Mouse (Mus musculus): Measurements from ENCODE around the gene Camta1.

Gene Camta1

DNA sequence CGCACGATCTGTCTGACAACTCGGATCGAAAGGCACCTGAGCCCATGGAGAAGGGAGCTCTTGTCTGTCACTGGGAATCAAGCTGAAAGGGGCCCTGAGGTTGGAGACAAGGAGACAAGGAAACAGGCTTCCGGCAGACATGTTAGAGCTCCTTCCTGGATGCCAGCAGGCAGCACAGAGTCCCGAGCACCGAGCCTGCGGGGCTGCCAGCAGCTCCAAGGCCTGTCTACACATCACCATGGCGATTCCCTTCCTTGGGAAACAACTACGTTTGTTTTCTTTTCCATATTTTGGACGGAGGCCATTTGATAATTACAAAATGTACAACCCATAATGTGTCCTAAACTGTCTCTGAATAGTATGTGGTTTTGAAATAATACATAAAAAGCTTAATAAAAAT is 122.8 kb downstream of the Camta1 start:
- no peak for DNase-seq (ENCODE audit: low spot score in 2 of 2)

DNA sequence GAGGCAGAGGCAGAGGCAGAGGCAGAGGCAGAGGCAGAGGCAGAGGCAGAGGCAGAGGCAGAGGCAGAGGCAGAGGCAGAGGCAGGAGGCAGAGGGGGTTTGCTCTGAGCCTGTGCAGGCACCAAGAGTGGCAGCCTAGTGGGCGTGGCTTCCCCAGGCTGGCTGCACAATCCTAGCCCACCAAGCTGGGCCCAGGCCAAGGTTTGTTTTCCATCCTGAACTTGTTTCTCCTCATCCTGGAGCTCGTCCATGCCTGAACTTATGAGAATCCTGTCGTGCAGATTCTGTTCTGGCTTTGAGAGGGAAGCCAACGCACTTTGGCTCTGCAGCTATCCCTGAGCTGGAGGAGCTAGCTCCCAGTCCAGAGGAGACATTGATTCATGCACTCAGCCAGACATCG is 123.4 kb downstream of the Camta1 start:
- no peak for DNase-seq (ENCODE audit: low spot score in 2 of 2)

DNA sequence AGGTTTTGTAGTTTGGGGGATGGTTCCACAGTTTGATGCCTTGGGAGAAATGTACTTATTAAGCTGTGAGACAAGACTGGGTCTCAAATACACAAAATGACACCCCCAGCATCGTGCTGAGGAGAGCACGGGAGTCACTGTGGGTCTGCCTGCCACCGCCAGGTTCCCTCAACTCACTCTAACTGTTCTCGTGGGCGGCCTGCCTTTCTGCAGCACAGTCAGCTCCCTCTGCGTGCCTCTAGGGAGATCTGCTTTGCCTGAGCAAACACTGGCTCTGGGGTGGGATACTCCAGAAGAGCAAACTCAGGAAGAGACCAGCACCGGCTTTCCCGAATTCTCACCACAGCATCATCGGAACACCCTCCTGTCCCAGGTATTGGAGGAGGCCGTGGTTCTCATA is 129.0 kb downstream of the Camta1 start:
- DNase-seq (ENCODE audit: low spot score in 2 of 2), result no peak

DNA sequence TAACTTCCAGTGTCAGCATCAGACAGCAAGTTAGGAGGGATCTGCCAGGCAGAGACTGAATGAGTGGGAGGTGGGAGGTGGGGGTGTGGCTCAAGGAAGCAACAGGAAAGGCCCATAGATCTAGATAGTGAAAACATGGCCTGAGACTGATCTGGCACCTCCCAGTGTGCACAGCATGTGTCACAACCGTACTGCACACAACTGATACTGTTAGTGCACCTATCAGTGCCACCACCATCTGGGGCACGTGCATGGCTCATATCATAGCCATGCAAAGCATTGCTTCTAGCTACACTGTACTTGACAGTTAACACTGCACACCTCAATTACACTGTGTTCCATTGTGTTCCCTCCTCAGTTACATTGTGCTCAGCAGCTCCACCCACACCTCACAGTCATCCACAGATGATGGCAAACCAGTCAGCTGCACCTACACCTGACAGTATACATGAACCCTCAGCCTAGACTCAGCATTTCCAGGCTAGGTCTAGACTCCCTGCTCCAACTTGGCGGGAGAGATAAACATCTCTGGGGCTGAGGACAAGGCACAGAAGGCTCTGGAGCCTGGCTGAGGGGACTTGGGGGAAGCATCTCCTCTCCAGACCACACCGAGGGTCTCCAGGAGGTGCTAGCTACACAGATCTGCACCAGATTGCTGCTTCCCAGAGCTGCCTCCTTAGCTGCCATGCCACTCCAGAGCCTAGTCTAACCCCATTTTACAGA is 131.5 kb downstream of the Camta1 start:
- DNase-seq (ENCODE audit: low spot score in 2 of 2), result no peak

DNA sequence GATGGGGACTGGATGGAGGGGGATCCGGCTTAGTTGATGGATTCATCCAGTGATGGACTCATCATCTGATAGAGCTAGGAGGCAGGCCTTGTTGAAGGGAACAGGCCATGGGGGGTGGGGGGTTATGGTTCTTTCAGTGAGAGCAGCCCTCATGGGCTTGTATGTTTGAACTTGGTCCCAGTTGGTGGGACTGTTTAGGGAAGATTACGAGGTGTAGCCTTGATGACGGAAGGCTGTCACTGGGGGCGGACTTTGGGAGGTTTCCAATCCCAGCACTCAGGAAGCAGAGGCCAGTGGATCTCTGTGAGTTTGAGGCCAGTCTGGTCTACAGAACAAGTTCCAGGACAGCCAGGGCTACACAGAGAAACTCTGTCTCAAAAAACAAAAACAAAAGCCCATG is 132.6 kb downstream of the Camta1 start:
- DNase-seq (ENCODE audit: low spot score in 2 of 2), result no peak

DNA sequence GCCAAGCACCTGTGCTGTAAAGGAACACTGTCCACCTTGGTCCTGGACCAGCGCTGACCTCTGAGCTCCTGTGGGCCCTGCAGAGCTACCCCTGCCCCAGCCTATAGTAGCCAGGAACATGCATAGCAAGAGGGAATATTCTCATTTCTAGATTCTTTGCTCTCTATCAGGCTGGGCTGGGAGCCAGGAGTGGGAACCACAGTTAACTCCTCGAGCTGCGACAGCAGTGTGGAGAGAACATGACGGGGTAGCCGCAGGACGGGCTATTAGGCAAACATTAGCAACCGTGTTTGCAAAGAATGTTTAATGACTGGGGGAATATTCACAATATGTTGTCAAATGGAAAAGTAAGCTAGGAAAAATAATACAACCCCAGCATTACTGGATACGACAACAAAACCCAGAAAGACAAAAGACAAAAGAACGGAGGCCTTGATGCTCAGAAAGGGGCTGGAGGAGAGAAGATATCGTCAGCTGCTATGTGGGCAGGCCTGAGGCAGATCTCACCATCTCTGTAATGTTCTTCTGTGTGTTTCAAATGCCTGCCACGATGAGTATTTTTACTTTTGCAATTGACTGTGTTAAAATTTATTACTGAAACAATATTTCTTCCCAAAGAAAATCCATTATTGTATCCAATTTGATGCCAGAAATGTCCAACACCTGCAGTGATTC is 133.1 kb downstream of the Camta1 start:
- DNase-seq (ENCODE audit: low spot score in 2 of 2), result no peak

DNA sequence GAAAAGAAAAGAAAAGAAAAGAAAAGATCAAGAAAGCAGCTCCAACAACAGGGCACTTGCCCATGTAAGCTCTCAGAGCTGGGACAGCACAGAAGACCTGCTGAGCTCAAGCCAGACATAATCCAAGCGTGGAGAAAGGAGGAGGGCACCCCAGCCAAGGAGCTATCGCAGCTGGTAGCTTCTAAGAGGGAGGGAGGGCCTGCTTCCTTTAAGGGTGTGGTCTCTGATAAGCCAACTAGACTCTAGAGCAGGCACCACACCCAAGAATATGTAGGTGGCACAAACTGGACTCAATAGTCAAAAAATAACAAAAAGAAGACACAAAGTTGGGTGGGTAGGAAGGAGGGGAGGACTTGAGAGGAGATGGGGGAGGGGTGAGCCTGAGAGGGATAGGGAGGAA is 135.3 kb downstream of the Camta1 start:
- no peak for DNase-seq (ENCODE audit: low spot score in 2 of 2)

DNA sequence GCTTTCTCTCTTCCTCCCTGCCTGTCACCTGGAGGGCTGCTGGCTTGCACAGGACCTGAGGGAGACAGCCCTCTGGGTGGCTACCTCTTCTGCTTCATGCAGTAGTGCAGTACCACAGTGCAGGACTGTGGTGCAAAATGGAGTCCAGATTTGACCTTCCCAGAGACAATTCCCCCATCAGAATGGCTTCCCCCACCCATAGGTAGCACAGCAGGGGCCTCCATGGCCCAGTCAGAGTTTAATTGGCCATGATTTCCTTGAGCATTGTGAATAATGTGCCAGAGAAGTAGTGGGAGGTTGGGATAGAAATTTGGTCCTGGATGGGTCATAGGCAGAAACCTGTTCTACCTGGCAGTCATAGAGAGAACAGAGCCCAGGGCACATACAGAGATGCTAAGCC is 136.8 kb downstream of the Camta1 start:
- DNase-seq (ENCODE audit: low spot score in 2 of 2), result no peak

DNA sequence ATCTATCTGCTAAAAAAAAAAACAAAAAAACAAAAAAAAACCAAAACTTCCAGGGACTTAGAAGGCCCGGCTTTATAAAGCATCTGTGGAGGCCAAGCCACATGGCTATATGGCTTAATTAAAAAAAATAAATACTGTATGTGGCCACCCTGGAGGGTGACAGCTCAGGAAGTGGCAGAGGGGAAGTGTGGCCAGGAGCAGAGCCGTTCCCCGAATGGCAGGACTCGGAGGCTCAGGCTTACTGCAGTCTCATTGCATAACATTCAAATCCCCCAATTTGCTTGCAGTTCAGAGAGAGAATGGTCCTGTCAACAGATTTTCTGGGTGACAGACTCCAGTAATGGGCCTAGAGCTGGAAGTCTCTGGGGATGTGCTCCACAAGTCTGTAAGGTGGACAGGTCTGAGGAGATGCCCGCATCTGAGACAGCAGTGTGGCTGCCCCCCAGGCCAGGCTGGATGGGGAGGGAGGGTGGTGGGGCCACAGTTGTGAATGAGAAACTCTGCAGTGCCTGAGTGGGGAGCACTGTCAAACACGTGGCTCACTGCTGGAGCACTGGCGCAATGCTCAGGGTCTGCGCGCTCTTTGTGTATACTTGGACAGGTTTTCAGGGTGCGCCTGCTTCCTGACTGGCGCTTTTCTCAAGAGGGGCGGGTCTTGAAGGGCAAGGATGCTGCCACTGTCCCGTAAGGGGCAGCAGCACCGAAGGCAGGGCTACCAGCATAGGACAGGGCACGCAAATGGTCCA is 140.8 kb downstream of the Camta1 start:
- DNase-seq (ENCODE audit: low spot score in 2 of 2), result no peak

DNA sequence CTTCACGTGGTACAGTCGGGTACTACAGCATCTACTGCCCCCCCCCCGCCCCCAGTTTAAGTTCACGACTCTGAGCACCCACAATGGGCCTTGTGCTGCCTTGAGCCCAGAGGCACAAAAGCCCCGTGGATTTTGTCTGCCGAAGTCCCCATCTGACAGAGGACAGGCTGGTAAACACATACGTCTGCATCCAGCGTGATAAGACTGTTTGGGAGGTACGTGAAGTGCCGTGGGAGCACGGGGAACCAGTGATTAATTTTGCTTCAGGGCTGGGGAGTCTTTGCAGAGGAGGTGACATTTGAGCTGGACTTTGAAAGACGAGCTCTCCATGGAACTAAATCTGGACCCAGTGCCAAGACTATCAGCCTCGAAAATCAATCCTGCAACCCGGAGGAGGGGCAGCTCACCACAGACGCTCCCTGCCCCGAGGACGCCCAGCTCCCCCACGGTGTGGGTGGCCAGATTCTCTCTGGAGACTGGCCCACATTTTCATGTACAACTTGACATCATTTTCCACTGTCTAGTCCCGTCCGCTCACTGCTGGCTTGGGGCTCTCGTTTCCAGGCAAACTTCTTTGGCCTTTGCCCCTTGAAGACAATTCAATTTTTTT is 142.7 kb downstream of the Camta1 start:
- no peak for DNase-seq (ENCODE audit: low spot score in 2 of 2)

DNA sequence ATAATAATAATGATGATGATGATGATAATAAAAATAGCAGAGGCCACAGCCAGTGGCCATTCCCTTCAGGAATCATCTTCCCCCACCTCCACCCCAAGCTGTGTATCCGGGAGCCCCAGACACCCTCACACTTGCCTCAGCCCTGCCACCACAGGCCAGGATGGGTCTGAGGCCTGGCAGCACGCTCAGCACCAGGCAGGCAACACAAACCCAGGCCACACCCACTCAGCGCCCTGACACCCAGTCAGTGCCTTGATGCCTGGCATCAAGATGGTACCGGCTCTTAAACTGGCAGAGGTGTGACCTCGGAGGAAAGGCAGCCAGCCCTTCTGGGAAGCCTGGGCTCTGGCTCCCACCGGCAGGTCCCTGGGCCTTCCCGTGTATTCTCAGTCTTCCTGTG is 143.8 kb downstream of the Camta1 start:
- DNase-seq (ENCODE audit: low spot score in 2 of 2), result no peak

DNA sequence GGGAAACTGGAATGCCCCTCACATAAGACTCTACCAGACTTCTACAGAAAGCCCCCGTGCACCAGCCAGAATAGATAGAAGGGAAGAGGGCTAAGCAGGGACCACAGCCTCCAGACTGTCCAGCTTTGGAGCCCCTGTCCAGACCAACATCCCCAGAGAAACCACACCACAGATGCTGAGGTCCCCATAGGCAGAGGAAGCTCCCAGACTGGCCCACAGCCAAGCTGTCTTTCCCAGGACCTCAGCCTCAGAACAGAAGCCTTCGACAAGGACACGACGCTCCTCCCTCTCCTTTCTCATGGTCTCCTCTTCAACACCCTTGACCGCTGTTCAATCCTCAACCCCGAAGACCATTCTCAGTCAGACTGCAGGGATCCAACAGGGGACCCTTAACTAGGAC is 148.0 kb downstream of the Camta1 start:
- DNase-seq (ENCODE audit: low spot score in 2 of 2), result no peak

DNA sequence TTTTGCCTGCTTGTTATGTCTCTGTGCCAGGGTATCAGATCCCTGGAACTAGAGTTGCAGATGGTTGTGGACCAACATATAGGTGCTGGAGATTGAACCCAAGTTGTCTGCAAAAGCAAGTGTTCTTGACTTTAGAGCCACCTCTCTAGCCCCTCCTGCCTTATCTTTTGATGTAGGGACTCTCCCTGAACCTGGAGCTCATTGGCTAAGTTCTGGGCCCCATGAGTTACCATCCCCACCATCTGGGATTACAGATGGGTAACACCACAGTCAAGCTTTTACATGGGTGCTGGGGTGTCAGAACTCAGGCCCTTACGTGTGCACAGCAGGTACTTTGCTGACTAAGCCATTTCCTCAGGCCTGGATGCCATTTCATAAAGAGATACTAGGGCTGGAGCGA is 150.3 kb downstream of the Camta1 start:
- no peak for DNase-seq (ENCODE audit: low spot score in 2 of 2)

DNA sequence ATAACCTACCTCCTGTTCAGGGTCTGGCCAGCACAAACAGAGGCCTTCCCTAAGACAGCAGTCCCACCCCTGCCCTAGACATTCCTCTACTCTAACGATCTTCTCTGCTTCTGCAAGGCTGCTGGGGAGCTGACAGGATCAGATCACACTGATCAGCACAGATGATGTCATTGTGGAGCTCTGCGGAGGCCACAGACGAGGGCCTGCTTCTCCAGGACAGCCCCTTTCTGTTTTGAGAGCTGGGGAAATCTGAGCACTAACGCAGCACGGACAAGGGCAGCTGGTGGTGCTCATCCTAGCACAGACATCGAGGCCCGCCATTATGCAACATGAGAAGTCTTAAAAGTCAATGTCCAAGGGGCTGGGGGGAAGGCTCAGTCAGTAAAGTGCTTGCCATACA is 151.2 kb downstream of the Camta1 start:
- DNase-seq (ENCODE audit: low spot score in 2 of 2), result no peak

DNA sequence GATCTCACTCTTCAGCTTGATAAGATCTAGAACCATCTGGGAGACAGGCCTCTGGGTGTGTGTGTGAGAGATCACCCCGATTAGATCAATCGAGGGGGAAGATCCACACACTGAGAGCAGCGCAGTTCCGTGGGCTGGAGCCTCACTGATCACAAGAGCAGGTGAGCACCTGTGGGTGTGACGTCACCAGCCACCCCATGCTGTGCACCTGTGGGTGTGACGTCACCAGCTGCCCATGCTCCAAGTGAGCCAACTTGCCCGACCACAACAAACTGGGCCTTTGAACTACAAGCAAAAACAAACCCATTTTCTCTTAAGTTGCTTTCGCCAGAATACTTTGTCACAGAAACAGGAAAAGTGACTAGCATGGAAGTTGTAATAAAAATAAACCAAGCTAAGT is 152.4 kb downstream of the Camta1 start:
- DNase-seq (ENCODE audit: low spot score in 2 of 2), result peak; percentile 14 to 15

DNA sequence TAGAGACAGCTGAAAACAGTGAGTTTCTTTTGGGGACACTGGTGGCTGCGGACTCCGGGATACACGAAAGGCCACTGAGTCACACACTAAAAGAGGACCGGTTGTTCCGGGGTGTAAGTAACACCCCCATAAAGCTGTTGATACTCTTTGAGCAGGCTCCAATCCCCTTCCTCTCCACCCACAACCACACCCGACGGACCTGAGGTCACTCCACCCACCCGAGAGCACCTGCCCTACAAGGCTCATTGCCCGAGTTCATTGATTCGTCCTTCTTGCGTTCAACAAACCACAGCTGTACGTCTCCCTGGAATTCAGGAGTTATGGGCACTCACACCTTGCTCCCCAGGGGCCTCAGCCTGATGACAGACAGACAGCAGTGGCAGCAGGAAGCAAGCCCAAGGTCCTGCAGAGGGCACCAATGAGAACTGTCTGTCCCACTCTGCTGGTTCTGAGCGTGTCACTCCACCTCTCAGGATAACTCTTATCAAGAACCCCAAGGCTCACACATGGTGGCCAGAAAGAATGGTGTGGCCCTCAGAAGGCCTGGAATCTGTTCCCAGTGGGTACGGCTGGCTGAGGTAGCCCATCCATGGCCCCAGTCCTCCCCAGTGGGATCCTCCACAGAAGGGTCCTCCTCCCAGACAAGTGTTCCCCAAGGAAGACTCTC is 158.5 kb downstream of the Camta1 start:
- DNase-seq (ENCODE audit: low spot score in 2 of 2), result no peak

DNA sequence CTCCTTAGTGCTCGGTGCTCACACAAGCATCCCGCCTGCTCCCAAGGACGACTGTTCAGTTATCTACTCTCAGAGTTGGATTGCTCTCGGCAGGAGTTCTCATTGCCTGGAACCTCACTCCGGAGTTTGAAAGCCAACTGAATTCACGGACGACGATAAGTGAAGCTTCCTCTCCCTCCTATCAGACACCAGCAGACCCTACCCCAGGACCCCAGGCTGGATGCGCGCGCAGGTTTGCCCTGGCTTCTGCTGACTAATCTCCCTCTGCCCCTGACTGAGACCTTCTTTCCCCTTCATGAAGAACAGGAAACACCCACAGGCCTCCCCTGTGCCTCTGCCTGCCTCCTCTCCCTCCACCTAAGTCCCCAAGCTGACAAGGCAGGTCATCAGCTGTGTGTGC is 159.2 kb downstream of the Camta1 start:
- DNase-seq (ENCODE audit: low spot score in 2 of 2), result no peak

DNA sequence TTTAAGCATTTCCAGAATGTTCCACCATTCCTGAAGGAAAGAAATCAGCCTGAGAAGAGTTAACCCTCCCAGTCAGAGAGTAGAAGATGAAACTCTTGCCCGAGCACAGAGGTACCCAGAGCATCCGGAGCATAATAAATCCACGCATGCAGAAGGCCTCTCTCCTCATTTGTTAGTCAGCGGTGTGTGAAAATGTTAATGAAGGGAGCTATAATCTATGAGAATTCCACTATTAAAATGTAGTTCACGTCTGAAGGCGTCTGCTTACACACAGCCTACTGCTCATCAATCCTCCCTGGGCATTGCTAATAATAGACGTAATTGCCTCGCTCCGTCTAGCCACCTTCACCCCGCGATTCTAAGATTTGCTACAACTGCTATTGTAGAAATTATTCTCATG is 165.7 kb downstream of the Camta1 start:
- DNase-seq (ENCODE audit: low spot score in 2 of 2), result no peak

DNA sequence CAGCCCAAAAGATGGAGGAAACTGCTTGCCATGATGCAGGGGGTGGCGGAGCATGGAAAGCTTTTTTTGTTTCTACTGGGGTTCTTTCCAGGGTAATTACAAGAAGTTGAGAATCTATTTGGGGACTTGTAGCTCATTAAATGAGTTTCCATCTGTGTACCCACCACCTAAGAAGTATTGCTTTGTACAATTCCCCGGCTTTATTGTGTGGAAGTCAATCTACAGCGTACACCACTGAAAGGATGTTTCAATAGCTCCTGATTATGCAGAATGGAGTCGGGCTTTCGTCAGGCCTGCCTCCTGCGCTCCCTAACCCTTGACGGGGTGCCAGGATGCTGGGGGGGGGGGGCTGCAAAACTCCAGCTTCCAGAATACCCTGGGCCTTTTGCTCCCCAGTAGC is 167.1 kb downstream of the Camta1 start:
- DNase-seq (ENCODE audit: low spot score in 2 of 2), result no peak

DNA sequence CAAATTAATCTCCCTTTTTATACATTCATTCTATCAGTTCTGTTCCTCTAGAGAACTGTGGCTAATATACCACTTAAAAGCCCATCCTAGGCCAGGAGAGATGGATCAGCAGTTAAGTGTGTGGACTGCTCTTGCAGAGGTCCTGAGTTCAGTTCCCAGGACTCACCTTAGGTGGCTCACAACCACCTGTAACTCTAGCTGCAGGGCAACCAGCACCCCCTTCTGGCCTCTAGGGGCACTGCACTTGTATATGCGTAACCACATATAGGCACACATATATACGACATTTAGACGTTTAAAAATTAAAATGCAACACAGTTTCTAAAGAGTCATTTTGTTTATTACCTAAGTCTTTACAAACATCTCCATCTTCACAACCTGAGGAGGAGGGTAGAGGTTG is 167.6 kb downstream of the Camta1 start:
- no peak for DNase-seq (ENCODE audit: low spot score in 2 of 2)

DNA sequence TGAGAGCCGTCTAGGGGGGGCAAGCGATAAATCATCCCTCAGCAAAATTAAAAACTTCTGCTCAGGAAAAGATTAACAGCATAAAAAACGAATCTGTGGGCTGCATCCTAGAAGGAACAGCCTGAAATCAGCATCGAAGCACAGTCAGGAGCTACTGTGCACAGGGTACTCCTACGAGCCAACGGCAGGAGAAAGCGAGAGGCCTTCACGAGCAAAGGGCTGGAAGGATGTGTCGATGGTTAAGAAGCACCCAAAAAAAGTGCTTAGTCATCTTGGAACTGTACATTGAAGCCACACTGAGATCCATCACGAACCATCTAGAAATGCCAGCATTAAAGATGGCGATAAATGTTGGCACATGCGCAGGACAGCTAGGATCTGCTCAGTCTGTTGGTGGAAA is 171.6 kb downstream of the Camta1 start:
- DNase-seq (ENCODE audit: low spot score in 2 of 2), result no peak

DNA sequence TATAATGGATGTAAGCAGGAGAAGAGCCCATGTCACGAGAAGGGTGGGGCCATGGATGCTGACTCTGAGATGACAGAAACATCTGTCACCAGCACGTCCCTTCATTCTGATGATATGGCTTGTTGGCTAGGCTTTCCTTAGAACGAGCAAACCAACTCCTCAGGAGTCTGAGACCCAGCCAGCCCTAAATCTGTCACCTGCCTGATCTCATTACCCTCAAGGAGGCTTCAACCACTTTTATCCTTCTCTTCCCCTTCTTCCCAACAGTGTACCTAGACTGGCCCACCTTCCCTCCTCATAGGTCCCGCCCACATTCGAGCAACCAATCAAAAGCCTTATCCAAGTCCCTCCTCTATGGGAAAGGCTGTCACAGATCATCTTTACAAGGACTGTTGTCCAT is 173.5 kb downstream of the Camta1 start:
- DNase-seq (ENCODE audit: low spot score in 2 of 2), result no peak

Measured in natural killer cell, adult 2 months (primary cell).